Mouse (Mus musculus) stomach, postnatal 0 days (tissue): ENCODE measurements around the gene Gga2.

Experiments used
- CTCF ChIP-seq: IDR thresholded peaks from 2 replicates; pipeline ENCODE4 v1.5.1; 2016; ENCODE audit warnings: antibody characterized with exemption, low read depth, mild to moderate bottlenecking, moderate library complexity
- EP300 ChIP-seq: optimal IDR thresholded peaks from 2 replicates; pipeline ENCODE3; 2016; ENCODE audit warnings: antibody characterized with exemption

GRCm38 (mm10) chr7:121971698-121972097, 49.3 kb downstream of the Gga2 start:
- no peak for TF ChIP-seq CTCF
- no peak for TF ChIP-seq EP300
